In the genomic region with DNA sequence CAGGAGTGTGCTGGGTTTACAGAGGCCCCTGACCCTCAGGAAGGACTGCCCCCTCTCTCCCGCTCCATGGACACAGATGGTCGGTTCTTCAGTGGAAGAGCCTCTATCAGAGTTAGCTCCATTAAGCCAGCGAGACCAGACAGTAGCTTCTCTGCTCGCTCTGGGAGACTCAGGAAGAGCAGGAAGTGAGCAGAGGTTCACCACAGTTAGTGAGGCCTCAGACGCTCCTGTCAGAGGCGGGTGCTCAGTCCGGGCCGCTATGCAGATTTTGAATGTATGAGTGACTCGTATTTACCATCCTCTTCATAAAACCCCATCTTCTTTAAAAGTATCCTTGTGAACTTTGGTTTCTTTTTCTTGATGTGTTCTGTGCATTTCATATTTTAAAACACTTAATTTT, we compare ENCODE assay signal across 6 mouse cellular contexts.
"Had no signal": no experiment of that assay in that cellular context is flagged by ENCODE, and none has a peak within 500 bp of the region (broad histone marks: within the 10 kb centered on the region; RNA-seq: fewer than 3 reads in every experiment).

No protein-coding gene starts in this region.

- DNase-seq: kidney, adult 8-10 months; kidney, postnatal 25 days; layer of hippocampus, adult 9-11 months; lung, adult 18-20 months; right cerebral cortex, postnatal 4 days; spleen, adult 18-20 months had no signal
